Mouse (Mus musculus): ENCODE measurements around the gene Lingo2. TPM values are rescaled to one million over a fixed set of nuclear protein-coding genes. Genes with fewer than 3 reads are reported as not detected.

Gene Lingo2
- polyA plus RNA-seq (2015; fragmentation: Illumina TruSeq; extraction: RNeasy Lipid Tissue Mini Kit (QIAGEN cat#74804); ENCODE audit: insufficient read depth, low read depth, low replicate concordance) = not detected

GRCm38 (mm10) chr4:36951150-36951954, at the start of gene Lingo2:
TSS of gene Lingo2 (minus strand) at chr4:36951747.

